Mouse (Mus musculus) forebrain, embryonic 12.5 days (tissue): Measurements from ENCODE around the gene Gpsm3. TPM values are rescaled to one million over a fixed set of nuclear protein-coding genes. Genes with fewer than 3 reads are reported as not detected.

ENCODE experiments used
- ATAC-seq: fragments of 200-750 bp; cut with Nextera tagmentation; 2 replicates; pipeline ENCODE4 v1.8.0; 2017; ENCODE audit warnings: moderate TSS enrichment; ENCODE audit not compliant: low FRiP score
- H3K27ac ChIP-seq: fragments of 300-500 bp; sonication (generic); 2 replicates; pipeline ENCODE4 v1.5.1; 2016; ENCODE audit warnings: mild to moderate bottlenecking
- H3K27me3 ChIP-seq: fragments of 300-500 bp; sonication (generic); 2 replicates; pipeline ENCODE4 v1.6.1; 2016; ENCODE audit warnings: mild to moderate bottlenecking
- H3K36me3 ChIP-seq: fragments of 300-500 bp; sonication (generic); replicated peaks from 2 replicates; pipeline ENCODE4 v1.6.1; 2016; ENCODE audit warnings: mild to moderate bottlenecking
- H3K4me1 ChIP-seq: fragments of 300-500 bp; sonication (generic); 2 replicates; pipeline ENCODE4 v1.6.1; 2016
- H3K4me2 ChIP-seq: fragments of 300-500 bp; sonication (generic); 2 replicates; pipeline ENCODE4 v1.6.1; 2016; ENCODE audit warnings: mild to moderate bottlenecking, moderate library complexity
- H3K4me3 ChIP-seq: fragments of 300-500 bp; sonication (generic); replicated peaks from 2 replicates; pipeline ENCODE4 v1.5.1; 2016; ENCODE audit warnings: mild to moderate bottlenecking
- H3K9ac ChIP-seq: fragments of 300-500 bp; sonication (generic); 2 replicates; pipeline ENCODE4 v1.6.1; 2016; ENCODE audit warnings: mild to moderate bottlenecking
- H3K9me3 ChIP-seq: fragments of 300-500 bp; sonication (generic); 2 replicates; pipeline ENCODE4 v1.6.1; 2016
- WGBS: fragments of 180-500 bp; shearing (Covaris S2); methylation state at CpG from one replicate; pipeline ENCODE4 v1.1.7; 2016; 5-methylcytosine and 5-hydroxymethylcytosine counted together
- polyA plus RNA-seq: library from polyadenylated mRNA; unstranded; fragments of >200 nt; fragmentation: Nextera tagmentation; extraction: Ambion mirVana; gene quantifications from 2 replicates; pipeline ENCODE4 v1.2.1, GENCODE M21; 2016

Gpsm3 gene
- polyA plus RNA-seq, 1 experiment from 2014 or later = 2.7 TPM

GRCm38 (mm10) chr17:34640778-34641601, 51.4 kb downstream of the Gpsm3 start:
- H3K27me3 ChIP-seq = peaks cover under 1% of the 10 kb centered on the region; the same call in 1 of the 2 replicates
- H3K9me3 ChIP-seq = no peaks in the 10 kb centered on the region
- H3K9ac ChIP-seq = 0 out of 2 replicates have a peak overlapping the region, but pooled peaks have one; percentile 5
- H3K4me3 ChIP-seq = no peak overlapping the region
- H3K27ac ChIP-seq = peak overlapping the region; percentile 85
- H3K4me2 ChIP-seq = no peak overlapping the region
- WGBS = 11% methylated on average over 11 of the region's 11 CpGs
- 0 out of 2 replicates have a peak, but pooled peaks have one; percentile 18 for ATAC-seq
- H3K36me3 ChIP-seq = 0 out of 2 replicates have a peak, but pooled peaks cover under 1% of the 10 kb centered on the region
- H3K4me1 ChIP-seq = peaks cover 24% of the 10 kb centered on the region

Other genes with a start within 250 kb of the Gpsm3 start
- not detected in 2 replicates for gene Btnl2, start 235.0 kb upstream of the Gpsm3 start, polyA plus RNA-seq
- not detected in 2 replicates for gene Btnl1, start 212.7 kb upstream of the Gpsm3 start, polyA plus RNA-seq
- gene BC051142, start 191.0 kb upstream of the Gpsm3 start, polyA plus RNA-seq = 2.4 and 2.6 TPM in 2 replicates
- not detected in 2 replicates for gene Btnl4, start 112.5 kb upstream of the Gpsm3 start, polyA plus RNA-seq
- not detected in 2 replicates for gene Btnl6, start 72.5 kb upstream of the Gpsm3 start, polyA plus RNA-seq
- gene Notch4, start 25.5 kb upstream of the Gpsm3 start, polyA plus RNA-seq = 6.9 and 9.5 TPM in 2 replicates
- 16.6 and 17.8 TPM in 2 replicates for gene Pbx2, start 1.5 kb downstream of the Gpsm3 start, polyA plus RNA-seq
- 2.6 and 2.9 TPM in 2 replicates for gene Ager, start 8.1 kb downstream of the Gpsm3 start, polyA plus RNA-seq
- 241 and 247 TPM in 2 replicates for gene Rnf5, start 13.9 kb downstream of the Gpsm3 start, polyA plus RNA-seq
- gene Agpat1, start 14.5 kb downstream of the Gpsm3 start, polyA plus RNA-seq = 70.5 and 73.9 TPM in 2 replicates
- 3.2 and 4.6 TPM in 2 replicates for gene Egfl8, start 26.2 kb downstream of the Gpsm3 start, polyA plus RNA-seq
- 20.3 and 21.2 TPM in 2 replicates for gene Ppt2, start 38.7 kb downstream of the Gpsm3 start, polyA plus RNA-seq
- gene Prrt1, start 39.7 kb downstream of the Gpsm3 start, polyA plus RNA-seq = 2.9 and 3.9 TPM in 2 replicates
- gene Fkbpl, start 55.0 kb downstream of the Gpsm3 start, polyA plus RNA-seq = 13.9 and 14.6 TPM in 2 replicates
- 107 and 109 TPM in 2 replicates for gene Atf6b, start 57.3 kb downstream of the Gpsm3 start, polyA plus RNA-seq
- gene Tnxb, start 80.7 kb downstream of the Gpsm3 start, polyA plus RNA-seq = 0.03 and 0.04 TPM in 2 replicates
- gene C4b, start 154.1 kb downstream of the Gpsm3 start, polyA plus RNA-seq = not detected in 2 replicates
- not detected in 2 replicates for gene Cyp21a1, start 214.8 kb downstream of the Gpsm3 start, polyA plus RNA-seq
- 28.6 and 32.7 TPM in 2 replicates for gene Stk19, start 247.1 kb downstream of the Gpsm3 start, polyA plus RNA-seq
- 72.9 and 77.6 TPM in 2 replicates for gene Dxo, start 247.2 kb downstream of the Gpsm3 start, polyA plus RNA-seq